Mouse (Mus musculus): ENCODE data around the gene Adarb1. TPM values are rescaled to one million over a fixed set of nuclear protein-coding genes. Genes with fewer than 3 reads are reported as not detected.

Gene Adarb1
- 10 to 100 TPM; 16.9 to 22.0 TPM for total RNA-seq (2021)

DNA sequence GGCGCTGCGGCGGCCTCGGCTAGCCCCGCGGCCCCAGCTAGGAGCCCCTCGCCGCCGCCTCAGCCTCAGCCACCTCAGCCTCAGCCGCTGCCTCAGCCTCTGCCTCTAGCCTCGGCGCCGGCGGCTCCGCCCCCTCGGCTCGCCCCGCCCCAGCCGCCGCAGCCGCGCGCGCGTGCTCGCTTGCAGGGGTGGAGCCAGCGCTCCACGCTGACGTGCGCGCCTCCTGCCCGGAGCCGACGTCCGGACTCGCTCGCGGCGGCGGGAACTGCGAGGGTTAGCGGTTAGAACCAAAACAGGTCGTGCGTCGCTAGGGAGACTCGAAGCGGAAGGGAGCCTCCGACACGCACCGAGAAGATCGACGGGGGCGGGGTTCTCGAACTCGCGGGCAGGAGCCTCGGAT, at the start of gene Adarb1:
TSS of gene Adarb1 (minus strand) at position 133 of the 400 bp plus-strand sequence.
- intact Hi-C loops (cut with DNase I): loop anchor here (2.0 to 10.0 kb wide), 5 partner anchors 61 to 187 kb away; partner anchors contain the start of genes Gm49325, Pttg1ip and Sumo3
- DNase-seq: peak; percentile 92 to 94

DNA sequence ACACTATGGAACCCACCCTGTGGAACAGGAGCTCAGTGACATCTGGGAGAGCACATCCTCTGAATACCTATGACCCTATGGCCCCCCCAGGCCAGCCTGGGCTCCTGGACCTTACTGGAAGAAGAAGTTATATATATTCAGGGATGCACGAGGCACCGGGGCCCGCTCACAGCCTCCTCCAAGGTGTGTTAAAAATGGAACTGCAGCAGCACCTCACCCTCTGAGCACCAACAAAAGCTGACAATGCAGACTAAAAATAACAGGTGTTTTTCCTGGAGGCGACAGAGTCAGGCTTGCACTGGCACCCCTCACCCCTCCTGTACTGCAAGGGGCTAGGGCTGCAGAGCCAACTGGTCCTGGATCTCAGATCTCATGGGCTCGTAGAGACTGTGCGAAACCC, 49.3 kb upstream of the Adarb1 start:
- DNase-seq: no peak
- intact Hi-C loops (cut with DNase I): no loop called here

DNA sequence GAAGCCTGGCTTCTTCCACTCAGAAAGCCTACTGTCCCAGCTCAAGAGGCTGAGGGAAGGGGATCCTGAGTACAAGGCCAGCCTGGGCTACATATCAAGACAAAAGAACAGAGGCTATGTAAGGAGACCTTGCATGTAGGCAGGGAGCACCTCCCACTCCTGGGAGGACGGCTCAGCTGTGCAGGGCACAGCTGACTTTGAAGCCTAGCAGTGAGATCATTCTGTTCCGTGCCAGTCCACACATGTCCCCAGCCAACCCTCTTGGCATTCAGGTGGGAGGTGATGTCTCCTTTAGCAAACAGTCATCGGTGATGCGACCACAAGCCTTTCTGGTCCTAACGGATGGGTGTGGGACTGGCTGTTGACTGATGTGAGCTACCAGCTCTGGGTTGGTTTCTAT, 47.8 kb upstream of the Adarb1 start:
- no peak for DNase-seq
- intact Hi-C loops (cut with DNase I): no loop called here

DNA sequence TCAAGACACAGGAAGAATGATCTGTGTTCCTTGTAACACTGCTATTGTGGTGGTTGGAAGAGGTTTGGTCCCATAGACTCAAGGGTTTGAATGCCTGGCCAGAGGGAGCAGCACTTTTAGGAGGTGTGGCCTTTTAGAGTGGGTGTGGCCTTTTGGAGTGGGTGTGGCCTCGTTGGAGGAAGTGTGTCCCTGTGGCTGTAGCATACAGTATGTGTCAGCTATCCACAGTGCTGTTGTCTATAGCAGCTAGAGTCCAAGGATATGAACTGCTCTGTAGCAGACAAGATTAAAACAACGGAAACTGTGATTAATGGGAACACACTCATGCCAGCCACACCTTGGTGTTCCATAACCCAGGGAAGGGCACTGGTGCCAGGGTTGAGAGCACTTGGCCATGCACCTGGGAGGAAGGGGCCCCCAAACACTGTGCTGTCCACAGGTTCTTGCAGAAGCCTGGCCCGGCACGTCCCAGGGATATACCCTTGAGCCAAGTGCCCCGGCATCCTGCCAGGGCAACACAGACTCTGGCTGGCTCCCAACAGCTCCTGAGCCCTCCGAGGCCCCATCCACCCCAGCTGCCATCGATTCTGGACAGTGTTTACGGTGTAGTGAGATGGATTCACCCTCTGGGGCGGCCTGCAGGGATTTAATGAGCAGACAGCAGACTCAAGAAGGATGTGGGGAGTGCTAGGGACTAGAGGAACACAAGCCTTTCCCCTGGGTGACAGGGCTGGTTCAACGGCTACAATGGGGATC, 46.3 kb upstream of the Adarb1 start:
- DNase-seq: peak; percentile 65 to 67
- intact Hi-C loops (cut with DNase I): no loop called here

DNA sequence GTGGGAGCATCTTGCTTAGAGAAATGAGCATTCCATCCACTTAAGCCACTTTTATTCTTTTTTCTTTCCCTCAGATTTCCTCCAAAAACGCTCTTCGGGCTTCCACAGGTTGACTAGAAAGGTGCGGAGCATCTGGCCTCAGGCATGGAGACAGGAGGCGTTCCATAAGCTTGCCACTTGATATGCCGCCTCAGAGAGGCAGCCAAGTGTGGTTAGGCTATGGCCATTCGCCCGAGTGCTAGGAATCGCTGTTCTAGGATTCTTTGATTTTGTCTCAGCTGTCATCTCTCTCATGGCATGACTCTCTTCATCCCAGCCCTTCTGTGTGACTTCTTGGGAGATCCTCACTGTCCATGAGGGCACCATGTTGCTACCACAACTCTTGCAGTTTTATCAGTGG, 43.1 kb upstream of the Adarb1 start:
- intact Hi-C loops (cut with DNase I): no loop called here
- DNase-seq: no peak

DNA sequence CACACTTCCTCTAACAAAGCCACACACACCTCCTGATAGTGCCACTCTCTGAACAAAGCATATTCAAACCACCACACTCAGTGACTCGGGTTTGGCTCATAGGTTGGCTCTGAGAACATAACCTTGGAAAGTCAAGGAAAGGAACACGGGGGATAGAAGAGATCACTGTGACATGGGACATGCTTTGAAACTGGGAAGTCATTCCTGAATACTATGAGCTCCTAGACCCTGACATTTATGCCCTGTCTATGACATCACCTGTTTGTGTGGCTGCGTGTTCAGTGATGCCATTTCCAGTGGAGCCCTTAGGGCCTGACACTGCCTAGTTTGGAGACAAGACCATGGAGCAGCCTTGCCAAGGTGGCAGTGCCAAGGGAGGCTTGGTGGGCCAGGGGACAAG, 39.6 kb upstream of the Adarb1 start:
- no peak for DNase-seq
- intact Hi-C loops (cut with DNase I): no loop called here

DNA sequence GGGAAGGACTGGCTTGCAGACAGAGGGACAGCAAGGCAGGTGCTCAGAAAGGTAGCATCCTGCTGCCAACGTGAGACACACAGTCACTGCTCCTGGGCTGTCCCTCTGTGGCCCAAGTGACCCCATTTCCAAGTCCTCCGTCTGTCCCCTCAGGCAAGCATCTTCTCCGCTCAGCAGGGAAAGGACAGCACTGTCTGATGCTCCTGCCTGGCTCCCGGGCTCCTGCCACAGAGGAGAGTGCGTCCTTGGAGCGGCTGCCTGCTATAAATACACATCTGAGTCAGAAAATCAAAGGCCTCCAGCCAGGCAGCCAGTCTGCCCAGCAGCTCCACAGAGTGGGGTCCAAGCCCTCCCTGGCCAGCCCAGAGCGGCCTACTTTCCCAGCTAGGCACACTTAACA, 38.4 kb upstream of the Adarb1 start:
- DNase-seq: peak in 1 of 2 experiments; percentile 59

DNA sequence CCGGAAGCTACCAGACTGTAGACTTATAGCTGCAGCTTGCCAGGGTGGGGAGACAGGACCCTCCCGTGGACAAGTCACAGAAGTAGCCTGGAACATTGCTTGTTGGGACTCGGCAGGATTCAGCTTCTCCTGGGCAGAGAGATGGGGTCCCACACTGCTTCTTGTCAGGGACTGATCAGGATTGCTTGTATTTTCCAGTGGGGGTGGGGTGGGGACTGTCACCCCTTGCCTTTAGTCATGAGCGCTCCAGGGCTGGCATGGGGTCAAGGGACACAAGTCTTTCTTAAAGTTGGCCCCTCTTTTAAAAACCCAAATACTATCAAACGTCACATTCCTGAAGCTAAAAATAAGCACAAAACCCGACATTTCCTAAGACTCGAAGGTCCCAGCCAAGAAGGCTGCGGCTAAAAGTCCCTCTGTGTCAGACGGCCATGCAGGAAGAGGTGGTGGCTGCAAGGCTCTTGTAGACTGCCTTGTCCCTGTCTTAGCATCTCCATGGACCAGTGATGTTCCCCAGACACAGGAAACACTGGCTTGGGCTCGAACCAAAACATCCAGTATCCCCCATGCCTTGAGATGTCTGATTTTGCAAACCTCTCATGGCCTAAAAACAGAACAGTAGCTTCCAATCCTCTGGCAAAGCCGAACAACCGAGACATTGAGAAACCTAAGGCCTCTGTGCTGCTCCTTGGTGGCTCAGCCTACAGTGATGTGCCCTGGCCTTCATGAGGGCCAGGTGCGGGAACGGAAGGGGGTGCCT, 37.4 kb upstream of the Adarb1 start:
- DNase-seq: peak in 1 of 2 experiments; percentile 45
- intact Hi-C loops (cut with DNase I): no loop called here

More for the DNA sequence above, 38.4 kb upstream of the Adarb1 start:
- intact Hi-C loops (cut with DNase I): no loop called here

DNA sequence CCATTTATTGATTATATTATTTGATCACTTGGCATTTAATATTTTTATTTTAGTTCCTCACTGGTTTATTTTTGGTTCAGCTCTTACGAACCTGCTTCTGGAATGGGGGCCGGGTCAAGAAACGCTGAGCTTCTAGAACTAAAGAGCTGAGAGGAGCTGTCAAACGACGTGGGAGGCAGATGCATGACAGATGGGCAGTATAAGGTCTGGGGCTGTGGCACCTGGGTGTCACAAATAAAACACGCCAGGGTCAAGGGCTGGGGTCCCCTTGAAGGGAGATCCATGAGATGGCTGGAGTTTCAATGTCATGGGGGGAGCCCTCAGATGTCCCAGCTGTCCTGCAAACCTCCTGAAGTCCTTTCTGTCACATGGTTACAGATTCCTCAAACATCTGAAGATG, 36.7 kb upstream of the Adarb1 start:
- intact Hi-C loops (cut with DNase I): no loop called here
- no peak for DNase-seq

DNA sequence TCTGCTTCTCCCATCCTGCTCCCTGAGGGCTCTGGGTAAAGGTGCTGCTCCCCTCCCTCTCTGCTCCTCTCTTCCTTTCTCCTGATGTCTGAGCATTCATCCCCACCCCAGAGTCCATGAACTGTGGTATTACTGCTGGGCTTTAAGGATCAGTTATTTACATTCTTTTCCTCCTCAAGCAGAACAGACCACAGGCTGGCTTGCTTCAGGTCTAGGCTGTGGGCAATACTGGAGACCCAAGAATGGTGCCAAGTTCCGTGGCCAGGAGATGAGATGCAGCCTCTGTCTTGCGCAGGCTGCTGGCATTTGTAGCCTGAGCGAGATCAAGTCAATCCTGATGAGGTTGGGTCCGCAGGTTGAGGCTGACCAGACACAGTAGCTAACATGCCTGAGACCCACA, 33.8 kb upstream of the Adarb1 start:
- no peak for DNase-seq
- intact Hi-C loops (cut with DNase I): loop anchor here (2.0 kb wide), 1 partner anchor 15 kb away; no protein-coding TSS in a partner anchor

DNA sequence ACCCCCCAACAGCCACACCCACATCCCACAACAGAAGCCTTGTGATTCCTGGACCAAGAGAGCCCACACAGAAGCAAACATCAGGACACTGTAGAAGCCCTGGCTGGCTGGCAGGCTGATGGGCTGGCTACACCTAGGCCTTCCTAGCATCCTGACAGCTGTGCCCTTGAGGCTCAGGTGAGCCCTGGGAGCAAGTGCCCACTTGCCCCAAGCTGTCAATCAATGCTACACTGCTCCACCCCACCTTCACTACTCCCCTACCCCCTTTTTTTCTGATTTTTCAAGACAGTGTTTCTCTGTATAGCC, 32.0 kb upstream of the Adarb1 start:
- no peak for DNase-seq
- intact Hi-C loops (cut with DNase I): no loop called here

DNA sequence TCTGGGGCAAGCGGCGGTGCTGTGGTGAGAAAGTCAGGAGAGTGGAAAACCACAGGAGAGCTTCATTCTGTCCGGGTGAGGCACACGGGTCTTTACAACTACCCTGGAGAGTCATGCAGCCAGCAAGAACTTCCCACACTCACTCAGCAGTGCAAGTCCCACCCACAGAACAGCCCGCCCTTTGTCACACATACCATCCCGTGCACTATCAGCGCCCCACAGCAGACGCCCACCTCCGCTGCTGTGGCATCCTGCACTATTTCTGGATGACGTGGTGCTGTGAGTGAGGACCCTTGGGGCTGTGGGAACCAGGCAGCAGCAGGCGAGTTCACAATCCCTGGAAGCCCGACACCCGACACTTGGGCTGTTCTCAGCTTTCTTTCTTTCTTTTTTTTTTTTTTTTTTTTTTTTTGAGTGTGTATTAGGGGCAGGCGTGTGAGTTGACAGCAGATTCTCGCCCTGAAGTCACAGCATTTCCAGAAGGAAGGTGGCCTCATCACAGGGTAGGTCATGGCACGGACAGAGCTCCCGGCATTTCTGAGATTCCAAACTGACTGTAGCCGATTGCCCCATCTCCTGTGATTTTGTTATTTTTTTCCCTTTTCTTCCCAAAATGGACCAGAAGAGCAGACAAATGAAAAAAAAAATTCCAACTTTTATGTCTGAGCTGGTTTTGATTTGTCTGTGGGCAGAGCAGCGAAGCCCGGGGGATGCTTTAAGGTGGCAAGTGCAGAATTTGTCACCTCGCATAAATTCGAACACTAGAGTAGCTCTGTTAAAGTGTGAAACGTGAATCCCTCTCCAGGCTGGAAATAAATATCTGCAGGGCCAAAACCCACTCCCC, 31.5 kb upstream of the Adarb1 start:
- DNase-seq: peak; percentile 30 to 34
- intact Hi-C loops (cut with DNase I): loop anchor here (2.0 kb wide), 1 partner anchor 55 kb away; no protein-coding TSS in a partner anchor

DNA sequence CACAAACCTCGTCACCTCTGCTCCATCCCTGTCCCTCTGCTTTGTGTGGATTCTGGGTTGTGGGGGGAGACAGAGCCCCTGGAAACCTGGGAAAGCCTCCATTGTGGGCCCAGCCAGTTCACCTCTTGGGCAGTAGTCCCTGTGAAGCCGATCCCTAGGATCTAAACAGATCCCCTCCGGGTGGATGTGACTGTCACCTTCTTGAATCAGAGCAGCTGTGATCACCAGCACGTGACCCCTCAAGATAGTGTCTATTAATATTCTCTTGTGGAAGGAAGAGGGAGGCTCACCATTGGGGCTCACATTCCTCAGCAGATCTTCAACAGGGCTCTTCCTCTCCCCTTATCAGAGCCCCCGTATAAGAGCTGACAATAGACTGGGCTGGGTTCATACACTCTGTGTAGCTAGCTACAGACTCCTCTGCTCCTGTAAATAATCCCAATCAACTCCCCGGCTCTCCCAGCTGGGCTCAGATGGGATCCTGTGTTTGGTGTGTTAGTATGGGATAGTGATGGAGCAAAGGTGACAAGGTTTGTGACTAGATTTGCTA, 30.7 kb upstream of the Adarb1 start:
- intact Hi-C loops (cut with DNase I): loop anchor here (2.0 kb wide), 1 partner anchor 56 kb away; no protein-coding TSS in a partner anchor

DNA sequence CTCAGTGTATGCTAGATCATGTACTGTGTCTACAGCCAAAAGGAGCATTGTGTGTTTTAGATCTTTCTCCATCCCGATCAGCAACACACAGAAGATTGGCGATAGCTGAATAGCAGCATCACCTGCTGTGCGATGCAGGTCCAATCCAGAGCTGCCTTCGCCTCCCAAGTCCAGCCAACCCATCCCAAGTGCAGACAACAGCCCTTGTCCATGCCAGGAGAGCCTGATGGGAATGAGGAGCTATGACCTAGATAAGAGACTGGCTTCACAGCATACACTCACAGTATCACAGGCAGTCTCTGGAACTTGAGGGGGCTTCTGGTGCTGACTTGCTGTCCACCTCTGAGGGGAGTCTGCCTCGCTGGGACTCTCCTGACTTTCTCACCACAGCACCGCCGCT, 30.1 kb upstream of the Adarb1 start:
- intact Hi-C loops (cut with DNase I): loop anchor here (2.0 kb wide), 1 partner anchor 57 kb away; no protein-coding TSS in a partner anchor

More for the DNA sequence above, 30.7 kb upstream of the Adarb1 start:
- peak in 1 of 2 experiments; percentile 27 for DNase-seq

DNA sequence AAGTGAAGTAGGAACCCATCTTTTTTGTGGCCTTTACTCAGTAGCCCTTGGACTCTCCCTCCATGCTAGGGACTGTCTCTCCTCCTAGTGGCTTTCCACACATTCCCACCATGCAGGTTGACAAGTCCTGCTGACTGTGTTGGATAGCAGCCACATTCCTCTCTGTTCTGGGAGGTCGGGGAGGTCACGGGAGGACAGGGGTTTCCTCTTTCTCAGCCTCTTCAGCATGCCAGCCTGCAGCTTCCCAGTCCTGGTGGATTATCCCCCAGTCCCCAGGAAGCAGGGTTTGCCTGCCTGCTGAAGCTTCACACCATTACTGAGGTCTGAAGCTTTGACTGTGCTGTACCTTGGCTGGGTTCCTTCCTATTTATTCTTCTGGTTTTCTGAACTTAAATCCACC, 29.7 kb upstream of the Adarb1 start:
- no peak for DNase-seq
- intact Hi-C loops (cut with DNase I): loop anchor here (2.0 kb wide), 1 partner anchor 57 kb away; no protein-coding TSS in a partner anchor

More for the DNA sequence above, 30.1 kb upstream of the Adarb1 start:
- DNase-seq: no peak

DNA sequence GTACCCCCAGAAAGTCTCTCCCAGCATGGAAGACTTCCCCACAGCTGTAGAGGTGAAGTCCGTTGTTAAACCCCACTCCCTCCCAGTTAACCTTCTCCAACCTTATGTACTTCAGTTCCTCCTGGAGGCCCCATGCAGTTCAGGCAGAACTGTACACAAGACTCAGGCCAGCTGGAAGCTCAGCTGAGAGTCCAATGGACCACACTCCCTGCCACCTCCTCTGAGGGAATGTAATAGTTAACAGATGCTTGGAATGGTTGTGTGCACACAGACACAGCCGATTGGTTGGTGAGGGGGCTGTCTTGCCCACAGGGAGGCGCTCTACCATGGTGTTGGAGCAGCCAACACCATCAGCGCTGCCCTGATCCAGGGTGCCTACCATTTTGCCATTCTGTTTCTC, 24.2 kb upstream of the Adarb1 start:
- intact Hi-C loops (cut with DNase I): no loop called here
- no peak for DNase-seq

DNA sequence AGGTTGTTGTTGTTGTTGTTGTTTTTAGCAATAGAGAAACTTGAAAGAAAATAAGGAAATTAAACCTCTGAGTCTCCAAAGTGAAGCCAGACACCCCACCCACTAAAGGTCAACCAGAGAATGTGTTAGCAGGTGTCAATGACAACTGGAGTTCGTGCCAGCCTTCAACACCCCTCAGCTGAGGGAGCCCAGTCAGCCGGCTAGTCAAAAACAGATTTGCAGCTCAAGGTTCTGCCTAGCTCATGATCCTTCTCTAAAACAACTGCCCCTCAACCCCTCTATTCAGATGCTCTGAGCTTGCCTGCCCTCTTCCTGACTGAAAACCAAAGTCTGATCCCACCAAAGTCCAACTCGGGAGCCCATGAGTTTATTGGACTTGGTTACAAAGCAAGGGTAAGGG, 23.7 kb upstream of the Adarb1 start:
- intact Hi-C loops (cut with DNase I): no loop called here
- DNase-seq: peak; percentile 35 to 53

DNA sequence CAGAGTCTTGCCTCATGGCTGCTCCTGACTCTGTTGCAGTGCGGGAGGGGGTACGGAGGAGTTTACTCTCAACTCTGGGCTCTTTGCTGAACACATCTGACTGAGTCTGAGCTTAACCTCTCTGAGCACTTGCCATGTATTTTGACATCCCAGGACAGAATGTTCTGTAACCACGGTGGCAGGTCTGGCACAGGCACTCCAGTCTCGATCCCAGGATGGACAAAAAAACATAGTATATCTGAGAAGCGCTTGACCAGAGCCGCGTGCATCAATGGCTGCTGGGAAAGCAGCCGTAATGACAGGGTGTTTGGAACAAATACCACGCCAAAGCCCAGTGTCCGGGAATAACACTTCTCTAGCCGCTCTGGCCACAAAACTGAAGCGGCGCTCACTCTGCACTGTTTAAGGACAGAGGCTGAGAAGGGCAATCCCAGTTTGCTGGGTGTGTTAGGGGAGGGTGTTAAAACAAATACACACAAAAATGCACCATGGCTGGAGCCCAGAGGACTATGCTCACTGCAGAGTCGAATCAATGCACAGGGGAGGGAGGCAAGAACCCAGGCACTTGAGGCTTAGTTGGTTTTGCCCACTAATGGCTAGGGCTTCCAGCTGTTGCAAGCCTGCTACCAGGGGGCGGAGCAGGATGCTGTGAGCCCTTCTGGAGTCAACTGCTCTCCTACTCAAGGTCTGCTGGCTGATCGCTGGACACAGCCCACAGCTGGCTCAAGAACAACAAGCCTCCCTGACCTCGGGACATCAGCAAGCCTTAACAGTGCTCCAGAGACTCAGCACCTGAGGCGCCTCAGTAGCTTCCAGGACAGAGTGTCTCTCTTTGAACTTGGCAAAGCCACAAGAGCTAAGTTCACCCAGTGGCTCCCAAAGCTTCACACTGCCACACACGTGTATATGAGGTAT, 23.0 kb upstream of the Adarb1 start:
- intact Hi-C loops (cut with DNase I): no loop called here
- peak; percentile 66 to 80 for DNase-seq

DNA sequence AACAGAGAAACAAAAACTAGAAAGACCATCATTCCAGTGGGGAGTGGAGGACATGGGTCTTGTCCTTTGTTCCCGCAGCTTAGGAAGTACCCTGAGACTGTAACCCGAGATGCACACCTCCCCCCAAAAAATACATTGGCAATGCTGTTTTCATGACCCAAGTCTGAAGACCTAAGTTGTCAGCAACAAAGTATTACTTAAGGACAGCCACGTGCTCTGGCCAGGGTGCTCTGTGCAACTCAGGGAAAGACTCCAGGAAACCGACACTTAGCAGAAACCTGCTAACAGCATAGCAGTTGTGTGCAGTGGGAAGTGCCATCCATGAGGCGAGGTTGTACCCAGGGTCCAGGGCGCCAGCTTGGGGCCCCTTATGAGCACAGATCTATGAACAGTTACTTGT, 22.2 kb upstream of the Adarb1 start:
- DNase-seq: no peak
- intact Hi-C loops (cut with DNase I): no loop called here

Measured in heart, postnatal 36 days (tissue).